Mouse (Mus musculus): Measurements from ENCODE around the gene Gm16867. TPM values are rescaled to one million over a fixed set of nuclear protein-coding genes. Genes with fewer than 3 reads are reported as not detected.
"Not testable (repeated sequence)": the region's sequence is repeated elsewhere in the genome, so short reads cannot be mapped to it uniquely, and the experiment has no call there.

The Gm16867 gene
- polyA plus RNA-seq (2012; ENCODE audit: insufficient read depth, insufficient read length, low replicate concordance, missing spikeins): not detected in 2 replicates

GRCm38 (mm10) chr14:69503174-69503573 is at the start of gene Gm16867:
Gm16867 (minus strand) TSS chr14:69503362.
- H3K4me1 ChIP-seq (ENCODE audit: control insufficient read depth, insufficient read depth, low read length); H3K27ac ChIP-seq (ENCODE audit: insufficient read depth, low read depth, low read length); H3K4me3 ChIP-seq (ENCODE audit: insufficient read depth, low read depth, low read length): not testable (repeated sequence)
- WGBS: no CpG with 5 or more reads among the region's 29 CpGs

GRCm38 (mm10) chr14:69547310-69547709 is 44.1 kb upstream of the Gm16867 start:
- not testable (repeated sequence) for H3K4me3 ChIP-seq (ENCODE audit: insufficient read depth, low read depth, low read length); H3K4me1 ChIP-seq (ENCODE audit: control insufficient read depth, insufficient read depth, low read length); H3K27ac ChIP-seq (ENCODE audit: insufficient read depth, low read depth, low read length)
- no CpG with 5 or more reads among the region's 4 CpGs for whole genome bisulfite sequencing

- H3K4me1 ChIP-seq (ENCODE audit: control insufficient read depth, insufficient read depth, low read length); H3K27ac ChIP-seq (ENCODE audit: insufficient read depth, low read depth, low read length); H3K4me3 ChIP-seq (ENCODE audit: insufficient read depth, low read depth, low read length): not testable (repeated sequence)
- no CpG with 5 or more reads among the region's 2 CpGs for WGBS
These were observed 41.9 kb upstream of the Gm16867 start for GRCm38 (mm10) chr14:69545052-69545451.

GRCm38 (mm10) chr14:69544033-69544432 is 40.9 kb upstream of the Gm16867 start:
- H3K27ac ChIP-seq (ENCODE audit: insufficient read depth, low read depth, low read length); H3K4me1 ChIP-seq (ENCODE audit: control insufficient read depth, insufficient read depth, low read length); H3K4me3 ChIP-seq (ENCODE audit: insufficient read depth, low read depth, low read length): not testable (repeated sequence)
- no CpG with 5 or more reads among the region's 7 CpGs for WGBS

- not testable (repeated sequence) for H3K4me3 ChIP-seq (ENCODE audit: insufficient read depth, low read depth, low read length); H3K4me1 ChIP-seq (ENCODE audit: control insufficient read depth, insufficient read depth, low read length); H3K27ac ChIP-seq (ENCODE audit: insufficient read depth, low read depth, low read length)
- no CpG with 5 or more reads among the region's 7 CpGs for WGBS
These were observed 39.5 kb upstream of the Gm16867 start for GRCm38 (mm10) chr14:69542695-69543094.

- not testable (repeated sequence) for H3K4me3 ChIP-seq (ENCODE audit: insufficient read depth, low read depth, low read length); H3K4me1 ChIP-seq (ENCODE audit: control insufficient read depth, insufficient read depth, low read length); H3K27ac ChIP-seq (ENCODE audit: insufficient read depth, low read depth, low read length)
- no CpG with 5 or more reads among the region's 5 CpGs for WGBS
These were observed 37.0 kb upstream of the Gm16867 start for GRCm38 (mm10) chr14:69540113-69540512.

- not testable (repeated sequence) for H3K4me1 ChIP-seq (ENCODE audit: control insufficient read depth, insufficient read depth, low read length); H3K27ac ChIP-seq (ENCODE audit: insufficient read depth, low read depth, low read length); H3K4me3 ChIP-seq (ENCODE audit: insufficient read depth, low read depth, low read length)
- no CpG with 5 or more reads among the region's 7 CpGs for WGBS
These were observed 33.4 kb upstream of the Gm16867 start for GRCm38 (mm10) chr14:69536539-69536938.

GRCm38 (mm10) chr14:69526202-69526601 is 23.0 kb upstream of the Gm16867 start:
- H3K4me3 ChIP-seq (ENCODE audit: insufficient read depth, low read depth, low read length); H3K27ac ChIP-seq (ENCODE audit: insufficient read depth, low read depth, low read length); H3K4me1 ChIP-seq (ENCODE audit: control insufficient read depth, insufficient read depth, low read length): not testable (repeated sequence)
- WGBS: no CpG with 5 or more reads among the region's 1 CpGs

- not testable (repeated sequence) for H3K4me1 ChIP-seq (ENCODE audit: control insufficient read depth, insufficient read depth, low read length); H3K4me3 ChIP-seq (ENCODE audit: insufficient read depth, low read depth, low read length); H3K27ac ChIP-seq (ENCODE audit: insufficient read depth, low read depth, low read length)
- no CpG with 5 or more reads among the region's 1 CpGs for WGBS
These were observed 19.8 kb upstream of the Gm16867 start for GRCm38 (mm10) chr14:69523001-69523400.

GRCm38 (mm10) chr14:69520810-69521209 is 17.6 kb upstream of the Gm16867 start:
- H3K4me3 ChIP-seq (ENCODE audit: insufficient read depth, low read depth, low read length); H3K27ac ChIP-seq (ENCODE audit: insufficient read depth, low read depth, low read length); H3K4me1 ChIP-seq (ENCODE audit: control insufficient read depth, insufficient read depth, low read length): not testable (repeated sequence)
- WGBS: no CpG with 5 or more reads among the region's 2 CpGs

- H3K4me1 ChIP-seq (ENCODE audit: control insufficient read depth, insufficient read depth, low read length); H3K4me3 ChIP-seq (ENCODE audit: insufficient read depth, low read depth, low read length); H3K27ac ChIP-seq (ENCODE audit: insufficient read depth, low read depth, low read length): not testable (repeated sequence)
- no CpG with 5 or more reads among the region's 2 CpGs for WGBS
These were observed 9.3 kb upstream of the Gm16867 start, which contains the start of gene Gm27179 for GRCm38 (mm10) chr14:69512449-69512848. Gm27179 (minus strand) TSS chr14:69512549.

- not testable (repeated sequence) for H3K27ac ChIP-seq (ENCODE audit: insufficient read depth, low read depth, low read length); H3K4me3 ChIP-seq (ENCODE audit: insufficient read depth, low read depth, low read length); H3K4me1 ChIP-seq (ENCODE audit: control insufficient read depth, insufficient read depth, low read length)
- no CpG with 5 or more reads among the region's 1 CpGs for WGBS
These were observed 3.8 kb upstream of the Gm16867 start for GRCm38 (mm10) chr14:69507000-69507399.

- H3K4me3 ChIP-seq (ENCODE audit: insufficient read depth, low read depth, low read length); H3K4me1 ChIP-seq (ENCODE audit: control insufficient read depth, insufficient read depth, low read length); H3K27ac ChIP-seq (ENCODE audit: insufficient read depth, low read depth, low read length): not testable (repeated sequence)
- no CpG with 5 or more reads among the region's 73 CpGs for WGBS
These were observed 567 bp downstream of the Gm16867 start for GRCm38 (mm10) chr14:69502440-69503150.

GRCm38 (mm10) chr14:69496259-69496658 is 6.9 kb downstream of the Gm16867 start:
- H3K4me3 ChIP-seq (ENCODE audit: insufficient read depth, low read depth, low read length); H3K4me1 ChIP-seq (ENCODE audit: control insufficient read depth, insufficient read depth, low read length); H3K27ac ChIP-seq (ENCODE audit: insufficient read depth, low read depth, low read length): not testable (repeated sequence)

- H3K4me1 ChIP-seq (ENCODE audit: control insufficient read depth, insufficient read depth, low read length); H3K4me3 ChIP-seq (ENCODE audit: insufficient read depth, low read depth, low read length); H3K27ac ChIP-seq (ENCODE audit: insufficient read depth, low read depth, low read length): not testable (repeated sequence)
- no CpG with 5 or more reads among the region's 2 CpGs for WGBS
These were observed 8.2 kb downstream of the Gm16867 start for GRCm38 (mm10) chr14:69494946-69495345.
